Mouse (Mus musculus): ENCODE results near the gene Cdc27. TPM values are rescaled to one million over a fixed set of nuclear protein-coding genes. Genes with fewer than 3 reads are reported as not detected.

Cdc27 gene
- polyA plus RNA-seq, 1 experiment from 2014 or later = 54.4 TPM

DNA sequence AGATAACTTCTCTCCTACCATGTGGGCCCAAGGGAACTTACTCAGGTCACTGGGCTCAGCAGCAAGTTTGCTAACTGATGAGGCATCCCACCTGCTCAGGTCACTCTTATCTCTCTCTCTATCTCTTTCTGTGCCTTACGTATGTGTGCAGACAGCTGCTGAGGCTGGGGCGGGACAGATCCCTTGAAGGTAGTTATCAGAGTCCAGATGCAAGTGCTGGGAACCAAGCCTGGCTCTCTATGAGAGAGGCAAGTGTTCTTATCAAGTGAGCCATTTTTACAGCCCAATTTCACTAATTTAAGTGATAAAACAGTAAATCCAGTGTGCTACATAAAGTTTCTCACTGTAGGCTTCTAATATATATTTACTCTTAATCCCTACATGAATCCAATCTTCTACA is 13.6 kb downstream of the Cdc27 start:
- H3K4me3 ChIP-seq = no peak overlapping the region
- no peaks in the 10 kb centered on the region for H3K4me1 ChIP-seq
- H3K9me3 ChIP-seq = peaks cover 3% of the 10 kb centered on the region; the same call in 1 of the 2 replicates
- no peak overlapping the region for H3K27ac ChIP-seq
- DNase-seq (ENCODE audit: extremely low spot score, low spot score) = no peak
- 87% methylated on average over 2 of the region's 2 CpGs for WGBS
- no peaks in the 10 kb centered on the region for H3K27me3 ChIP-seq (ENCODE audit: poor library complexity, severe bottlenecking)
- peaks cover 78% of the 10 kb centered on the region for H3K36me3 ChIP-seq (replicated peaks)

- no peak for DNase-seq (ENCODE audit: extremely low spot score, low spot score)
- Histone ChIP-seq H3K27me3 (ENCODE audit: poor library complexity, severe bottlenecking) (no peaks in the 10 kb centered on the region), H3K4me3 (no peak overlapping the region), H3K27ac (no peak overlapping the region), H3K9me3 (no peaks in the 10 kb centered on the region), H3K36me3 (replicated peaks) (peaks cover 97% of the 10 kb centered on the region), H3K4me1 (no peaks in the 10 kb centered on the region)
- 95% methylated on average over 6 of the region's 6 CpGs for WGBS
Observed at GRCm38 (mm10) chr11:104525935-104526334, 24.5 kb downstream of the Cdc27 start.

DNA sequence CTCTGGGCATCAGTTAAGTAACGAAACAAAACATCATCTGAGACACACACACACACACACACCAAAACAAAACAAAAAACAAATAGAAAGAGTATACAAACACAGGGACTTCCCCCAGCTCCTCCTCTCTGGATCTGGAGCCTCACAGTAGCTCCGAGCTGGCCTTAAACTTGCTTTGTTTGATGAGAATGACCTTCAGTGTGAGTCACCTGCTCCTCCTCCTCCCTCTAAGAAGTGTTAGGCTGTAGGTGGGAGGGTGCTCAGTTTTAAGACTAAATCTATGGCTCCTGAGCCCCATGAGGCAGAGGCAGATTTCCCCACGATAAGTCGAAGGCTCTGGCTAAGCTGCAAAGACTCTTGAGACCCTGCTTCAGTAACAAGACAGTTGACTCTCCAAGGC is 38.0 kb downstream of the Cdc27 start:
- Histone ChIP-seq H3K9me3 (no peaks in the 10 kb centered on the region), H3K27me3 (ENCODE audit: poor library complexity, severe bottlenecking) (no peaks in the 10 kb centered on the region), H3K4me1 (no peaks in the 10 kb centered on the region), H3K36me3 (replicated peaks) (peaks cover 98% of the 10 kb centered on the region), H3K4me3 (no peak overlapping the region), H3K27ac (no peak overlapping the region)
- DNase-seq (ENCODE audit: extremely low spot score, low spot score) = no peak
- 87% methylated on average over 4 of the region's 4 CpGs for WGBS

DNA sequence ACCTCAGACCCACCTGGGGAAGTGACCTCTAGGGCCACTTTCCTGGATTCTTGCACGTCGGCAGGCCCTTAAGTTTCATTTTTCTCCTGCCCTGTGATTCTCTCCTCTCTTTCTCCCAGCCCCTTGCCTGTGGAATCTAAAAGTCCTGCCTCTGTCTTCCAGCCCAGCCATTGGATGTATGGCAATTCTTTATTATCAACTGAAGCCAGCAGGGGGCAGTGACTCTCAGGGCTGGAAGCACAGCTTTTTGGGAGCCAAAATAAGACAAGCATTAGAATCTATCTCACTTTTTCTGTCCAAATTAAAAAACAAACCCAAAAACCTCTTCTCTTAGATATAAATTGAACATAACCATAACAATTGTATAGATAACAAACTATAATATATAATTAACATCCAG is 39.8 kb downstream of the Cdc27 start:
- H3K4me1 ChIP-seq = no peaks in the 10 kb centered on the region
- 90% methylated on average over 2 of the region's 2 CpGs for WGBS
- no peak for DNase-seq (ENCODE audit: extremely low spot score, low spot score)
- H3K4me3 ChIP-seq = no peak overlapping the region
- H3K27me3 ChIP-seq (ENCODE audit: poor library complexity, severe bottlenecking) = no peaks in the 10 kb centered on the region
- no peaks in the 10 kb centered on the region for H3K9me3 ChIP-seq
- H3K36me3 ChIP-seq (replicated peaks) = peaks cover 98% of the 10 kb centered on the region
- H3K27ac ChIP-seq = no peak overlapping the region

- H3K9me3 ChIP-seq = no peaks in the 10 kb centered on the region
- 80% methylated on average over 4 of the region's 4 CpGs for WGBS
- DNase-seq (ENCODE audit: extremely low spot score, low spot score) = no peak
- H3K36me3 ChIP-seq (replicated peaks) = peaks cover 98% of the 10 kb centered on the region
- no peak overlapping the region for H3K4me3 ChIP-seq
- no peaks in the 10 kb centered on the region for H3K27me3 ChIP-seq (ENCODE audit: poor library complexity, severe bottlenecking)
- no peak overlapping the region for H3K27ac ChIP-seq
- H3K4me1 ChIP-seq = no peaks in the 10 kb centered on the region
Observed at GRCm38 (mm10) chr11:104508455-104508854, 42.0 kb downstream of the Cdc27 start.

DNA sequence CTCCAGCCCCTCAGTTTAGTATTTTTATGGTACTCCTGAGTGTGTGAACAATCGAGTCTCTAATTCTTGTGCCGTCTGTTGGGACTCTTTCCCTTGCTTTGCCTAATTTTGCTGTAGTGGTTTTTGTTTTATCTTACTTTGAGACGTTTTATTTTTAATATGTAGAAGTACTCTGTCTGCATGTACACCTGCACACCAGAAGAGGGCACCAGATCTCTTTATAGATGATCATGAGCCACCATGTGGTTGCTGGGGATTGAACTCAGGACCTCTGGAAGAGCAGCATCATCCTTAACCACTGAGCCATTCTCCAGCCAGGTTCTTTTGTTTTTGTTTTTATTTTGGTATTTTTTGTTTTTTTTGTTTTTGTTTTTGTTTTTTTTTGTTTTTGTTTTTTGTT is 62.1 kb downstream of the Cdc27 start:
- Histone ChIP-seq H3K9me3 (peaks cover 3% of the 10 kb centered on the region; the same call in 1 of the 2 replicates), H3K36me3 (replicated peaks) (no peaks in the 10 kb centered on the region), H3K4me3 (no peak overlapping the region), H3K4me1 (no peaks in the 10 kb centered on the region), H3K27me3 (ENCODE audit: poor library complexity, severe bottlenecking) (no peaks in the 10 kb centered on the region), H3K27ac (no peak overlapping the region)
- WGBS = 83% methylated on average over 3 of the region's 3 CpGs
- DNase-seq (ENCODE audit: extremely low spot score, low spot score) = no peak

GRCm38 (mm10) chr11:104481971-104482370 is 68.4 kb downstream of the Cdc27 start:
- DNase-seq (ENCODE audit: extremely low spot score, low spot score) = no peak
- Histone ChIP-seq H3K9me3 (peaks cover 3% of the 10 kb centered on the region; the same call in 1 of the 2 replicates), H3K27ac (no peak overlapping the region), H3K4me3 (no peak overlapping the region), H3K4me1 (no peaks in the 10 kb centered on the region), H3K27me3 (ENCODE audit: poor library complexity, severe bottlenecking) (no peaks in the 10 kb centered on the region), H3K36me3 (replicated peaks) (no peaks in the 10 kb centered on the region)
- WGBS = 95% methylated on average over 8 of the region's 8 CpGs

GRCm38 (mm10) chr11:104479505-104479904 is 70.9 kb downstream of the Cdc27 start:
- no peaks in the 10 kb centered on the region for H3K9me3 ChIP-seq
- H3K27ac ChIP-seq = no peak overlapping the region
- no peak for DNase-seq (ENCODE audit: extremely low spot score, low spot score)
- no peak overlapping the region for H3K4me3 ChIP-seq
- 69% methylated on average over 4 of the region's 4 CpGs for WGBS
- H3K36me3 ChIP-seq (replicated peaks) = no peaks in the 10 kb centered on the region
- H3K27me3 ChIP-seq (ENCODE audit: poor library complexity, severe bottlenecking) = no peaks in the 10 kb centered on the region
- no peaks in the 10 kb centered on the region for H3K4me1 ChIP-seq

- H3K27ac ChIP-seq = peak overlapping the region; percentile 98
Observed at GRCm38 (mm10) chr11:104469371-104469835, 81.0 kb downstream of the Cdc27 start.

DNA sequence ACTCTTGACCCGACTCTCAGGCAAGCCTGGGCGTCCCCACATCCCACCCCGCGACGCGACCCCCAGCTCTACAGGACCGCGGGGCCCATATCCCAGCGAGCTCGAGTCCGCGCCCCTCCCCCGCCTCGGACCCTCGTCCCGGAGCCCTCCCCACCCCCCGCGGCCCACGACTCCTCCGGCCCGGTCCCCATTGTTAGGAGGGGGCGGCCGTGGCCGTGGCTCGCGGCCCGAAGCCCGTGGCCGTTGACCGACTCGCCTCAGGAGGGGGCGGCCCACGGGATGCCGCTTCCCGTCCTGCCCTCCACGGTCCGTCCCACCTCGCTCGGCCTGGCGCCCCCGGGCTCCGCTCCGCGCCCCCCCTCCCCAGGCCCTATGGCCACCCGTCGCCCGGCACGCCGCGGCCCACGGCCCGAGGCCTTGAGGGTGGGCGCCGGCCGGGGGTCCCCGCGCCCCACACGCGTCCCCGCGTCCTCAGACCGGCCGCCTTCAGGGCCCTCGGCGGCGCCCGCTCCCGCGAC is 81.6 kb downstream of the Cdc27 start, which contains the start of gene Kansl1:
Gene Kansl1 (minus strand): TSS at position 111 of the 518 bp plus-strand sequence.
- no peak for DNase-seq (ENCODE audit: extremely low spot score, low spot score)
- no peaks in the 10 kb centered on the region for H3K27me3 ChIP-seq (ENCODE audit: poor library complexity, severe bottlenecking)
- H3K9me3 ChIP-seq = no peaks in the 10 kb centered on the region
- H3K4me3 ChIP-seq = peak within 1 kb of the TSS; percentile 100
- peak within 1 kb of the TSS; percentile 98 for H3K27ac ChIP-seq
- peaks cover 28% of the 10 kb centered on the region for H3K4me1 ChIP-seq
- H3K36me3 ChIP-seq (replicated peaks) = peaks cover 34% of the 10 kb centered on the region
- under 1% methylated on average over 51 of the region's 69 CpGs for WGBS

More at GRCm38 (mm10) chr11:104469371-104469835, 81.0 kb downstream of the Cdc27 start:
- peak overlapping the region; percentile 100 for H3K4me3 ChIP-seq
- peaks cover 28% of the 10 kb centered on the region for H3K36me3 ChIP-seq (replicated peaks)
- H3K27me3 ChIP-seq (ENCODE audit: poor library complexity, severe bottlenecking) = no peaks in the 10 kb centered on the region
- peak; percentile 94 for DNase-seq (ENCODE audit: extremely low spot score, low spot score)
- no peaks in the 10 kb centered on the region for H3K9me3 ChIP-seq
- peaks cover 28% of the 10 kb centered on the region for H3K4me1 ChIP-seq
- WGBS = 3% methylated on average over 19 of the region's 19 CpGs

DNA sequence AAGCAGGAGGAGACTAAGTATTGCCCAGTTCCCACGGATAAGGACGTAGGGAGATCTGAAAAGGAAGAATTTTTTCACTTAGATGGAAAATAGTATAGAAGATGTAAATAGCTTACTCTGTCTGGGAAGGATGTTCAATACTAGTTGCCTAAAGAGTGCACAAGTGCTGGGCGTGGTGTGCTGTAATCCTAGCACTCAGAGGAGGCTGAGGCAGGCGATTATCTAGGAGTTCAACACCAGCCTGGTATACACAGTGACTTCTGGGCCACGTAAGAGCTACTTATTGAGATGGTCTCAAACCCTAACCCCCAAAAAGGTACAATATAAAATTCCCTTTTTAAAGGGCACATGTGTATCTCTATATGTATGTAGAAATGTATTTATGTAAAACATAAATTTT is 82.7 kb downstream of the Cdc27 start:
- H3K27ac ChIP-seq = no peak overlapping the region
- no peak overlapping the region for H3K4me3 ChIP-seq
- no peaks in the 10 kb centered on the region for H3K9me3 ChIP-seq
- peaks cover 28% of the 10 kb centered on the region for H3K4me1 ChIP-seq
- peaks cover 44% of the 10 kb centered on the region for H3K36me3 ChIP-seq (replicated peaks)
- 83% methylated on average over 5 of the region's 5 CpGs for WGBS
- no peak for DNase-seq (ENCODE audit: extremely low spot score, low spot score)
- no peaks in the 10 kb centered on the region for H3K27me3 ChIP-seq (ENCODE audit: poor library complexity, severe bottlenecking)

- peaks cover under 1% of the 10 kb centered on the region; the same call in 1 of the 2 replicates for H3K4me1 ChIP-seq
- no peak for DNase-seq (ENCODE audit: extremely low spot score, low spot score)
- H3K27ac ChIP-seq = no peak overlapping the region
- H3K9me3 ChIP-seq = no peaks in the 10 kb centered on the region
- peaks cover 62% of the 10 kb centered on the region for H3K36me3 ChIP-seq (replicated peaks)
- H3K4me3 ChIP-seq = no peak overlapping the region
- H3K27me3 ChIP-seq (ENCODE audit: poor library complexity, severe bottlenecking) = no peaks in the 10 kb centered on the region
Observed at GRCm38 (mm10) chr11:104461551-104461950, 88.9 kb downstream of the Cdc27 start.

- H3K27ac ChIP-seq = no peak overlapping the region
- no peaks in the 10 kb centered on the region for H3K9me3 ChIP-seq
- WGBS = 89% methylated on average over 2 of the region's 2 CpGs
- peaks cover 51% of the 10 kb centered on the region for H3K36me3 ChIP-seq (replicated peaks)
- H3K4me3 ChIP-seq = no peak overlapping the region
- DNase-seq (ENCODE audit: extremely low spot score, low spot score) = no peak
- H3K4me1 ChIP-seq = no peaks in the 10 kb centered on the region
- H3K27me3 ChIP-seq (ENCODE audit: poor library complexity, severe bottlenecking) = no peaks in the 10 kb centered on the region
Observed at GRCm38 (mm10) chr11:104459671-104460070, 90.7 kb downstream of the Cdc27 start.

DNA sequence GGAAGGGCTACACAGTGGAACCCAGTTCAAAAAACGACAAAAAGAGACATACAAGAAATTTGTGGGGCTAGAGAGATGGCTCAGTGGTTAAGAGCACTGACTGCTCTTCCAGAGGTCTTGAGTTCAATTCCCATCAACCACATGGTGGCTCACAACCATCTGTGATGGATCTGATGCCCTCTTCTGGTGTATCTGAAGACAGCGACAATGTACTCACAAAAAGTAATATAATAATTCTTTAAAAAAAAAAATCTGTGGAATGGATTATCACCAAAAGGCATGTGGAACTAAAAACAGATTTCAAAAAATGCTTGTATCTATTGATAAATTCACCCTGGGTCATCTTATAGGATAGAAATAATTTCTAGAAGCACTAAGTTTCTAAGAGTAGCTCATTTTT is 91.9 kb downstream of the Cdc27 start:
- H3K4me1 ChIP-seq = no peaks in the 10 kb centered on the region
- H3K9me3 ChIP-seq = no peaks in the 10 kb centered on the region
- 80% methylated on average over 2 of the region's 2 CpGs for WGBS
- H3K27ac ChIP-seq = no peak overlapping the region
- H3K4me3 ChIP-seq = no peak overlapping the region
- no peaks in the 10 kb centered on the region for H3K27me3 ChIP-seq (ENCODE audit: poor library complexity, severe bottlenecking)
- DNase-seq (ENCODE audit: extremely low spot score, low spot score) = no peak
- H3K36me3 ChIP-seq (replicated peaks) = peaks cover 39% of the 10 kb centered on the region
